Mouse (Mus musculus): ENCODE measurements around the gene Lrp2. TPM values are rescaled to one million over a fixed set of nuclear protein-coding genes. Genes with fewer than 3 reads are reported as not detected.
A peak's percentile ranks its signal among the peaks of the same experiment; 100 is the strongest.

The Lrp2 gene
- total and polyA plus RNA-seq, 3 experiments: under 0.01 to 0.07 (median 0.01) TPM

DNA sequence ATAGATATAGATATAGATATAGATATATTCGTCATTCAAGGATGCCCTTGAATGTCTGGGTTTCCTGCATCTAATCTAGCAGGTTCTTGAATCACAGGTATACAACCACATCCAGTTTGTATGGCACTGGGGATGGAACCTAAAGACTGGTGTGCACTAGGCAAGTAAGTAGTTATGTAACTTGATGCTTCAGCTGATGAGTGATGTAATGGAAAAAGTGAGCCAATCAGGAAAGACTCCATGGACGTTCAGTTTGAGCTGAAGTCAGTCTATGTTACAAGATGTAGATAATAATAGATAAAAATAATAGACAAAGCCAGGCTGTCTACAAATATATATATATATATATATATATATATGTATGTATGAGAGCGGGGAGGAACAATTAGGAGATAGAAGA lies 11.6 kb downstream of the Lrp2 start:
- H3K36me3 ChIP-seq (replicated peaks in 1 of 2; ENCODE audit: control insufficient read depth in 1 of 2, insufficient read depth in 1 of 2, low read length in 1 of 2): no peaks in the 10 kb centered on the region
- H3K9me3 ChIP-seq (replicated peaks; ENCODE audit: low read length): no peaks in the 10 kb centered on the region
- dilution Hi-C loops (cut with MboI; ENCODE audit: extremely low pct_ligation_motif_present, extremely low pct_unique_long_range_greater_than_20kb, low sequenced_read_pairs): no loop called here
- H3K4me1 ChIP-seq (ENCODE audit: control insufficient read depth in 1 of 2, insufficient read depth in 2 of 2): peaks cover 0 to 6% of the 10 kb centered on the region in 2 experiments; a peak in 1 of 4 replicates
- H3K4me3 ChIP-seq (replicated peaks in 1 of 3; ENCODE audit: low read depth in 2 of 3, low read length in 2 of 3, poor library complexity in 1 of 3): no peak overlapping the region
- H3K27ac ChIP-seq (ENCODE audit: insufficient read depth, low read depth): no peak overlapping the region
- no peak overlapping the region for H3K4me2 ChIP-seq (ENCODE audit: insufficient read depth, low read depth, poor library complexity, severe bottlenecking)
- TF ChIP-seq JUN (IDR thresholded peaks at IDR 0.05; ENCODE audit: insufficient read depth, low read depth, low read length): peak; percentile 85
- TF ChIP-seq MYC (IDR thresholded peaks at IDR 0.05; ENCODE audit: low read depth, low read length): no peak
- TF ChIP-seq JUND (conservative IDR thresholded peaks at IDR 0.05; ENCODE audit: low read depth, low read length): peak; percentile 81; the same call in 1 of the 2 replicates
- TF ChIP-seq ETS1 (conservative IDR thresholded peaks at IDR 0.05; ENCODE audit: low read depth, low read length): peak; percentile 49; the same call in 1 of the 2 replicates
- TF ChIP-seq CHD2 (IDR thresholded peaks at IDR 0.05; ENCODE audit: low read length): no peak
- H3K27me3 ChIP-seq (replicated peaks): no peaks in the 10 kb centered on the region
- no peaks in the 10 kb centered on the region for H3K79me2 ChIP-seq (replicated peaks; ENCODE audit: control insufficient read depth, extremely low read depth, insufficient read depth, poor library complexity, severe bottlenecking)
- DNase-seq (ENCODE audit: extremely low read depth): peak; percentile 21
- H3K9ac ChIP-seq (ENCODE audit: insufficient read depth, low read depth): no peak overlapping the region
- in situ Hi-C loops (cut with MboI; ENCODE audit: low pct_ligation_motif_present, low pct_unique_long_range_greater_than_20kb, low sequenced_read_pairs): no loop called here

DNA sequence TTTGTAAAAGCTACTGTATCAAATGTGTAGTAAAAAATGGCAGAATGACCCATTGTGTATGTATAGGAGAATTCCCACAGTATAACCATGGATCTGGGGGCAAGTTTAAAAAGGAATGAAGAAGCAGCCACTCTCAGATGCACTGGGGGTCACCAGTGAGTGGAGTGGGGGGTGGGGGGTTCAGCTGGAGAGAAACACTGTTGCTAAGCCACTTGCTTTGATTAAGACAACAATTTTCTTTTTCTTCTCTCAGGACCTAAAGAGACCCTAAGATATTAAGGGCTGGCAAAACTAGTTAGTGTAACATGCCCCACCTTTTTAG lies 12.2 kb downstream of the Lrp2 start:
- dilution Hi-C loops (cut with MboI; ENCODE audit: extremely low pct_ligation_motif_present, extremely low pct_unique_long_range_greater_than_20kb, low sequenced_read_pairs): no loop called here

DNA sequence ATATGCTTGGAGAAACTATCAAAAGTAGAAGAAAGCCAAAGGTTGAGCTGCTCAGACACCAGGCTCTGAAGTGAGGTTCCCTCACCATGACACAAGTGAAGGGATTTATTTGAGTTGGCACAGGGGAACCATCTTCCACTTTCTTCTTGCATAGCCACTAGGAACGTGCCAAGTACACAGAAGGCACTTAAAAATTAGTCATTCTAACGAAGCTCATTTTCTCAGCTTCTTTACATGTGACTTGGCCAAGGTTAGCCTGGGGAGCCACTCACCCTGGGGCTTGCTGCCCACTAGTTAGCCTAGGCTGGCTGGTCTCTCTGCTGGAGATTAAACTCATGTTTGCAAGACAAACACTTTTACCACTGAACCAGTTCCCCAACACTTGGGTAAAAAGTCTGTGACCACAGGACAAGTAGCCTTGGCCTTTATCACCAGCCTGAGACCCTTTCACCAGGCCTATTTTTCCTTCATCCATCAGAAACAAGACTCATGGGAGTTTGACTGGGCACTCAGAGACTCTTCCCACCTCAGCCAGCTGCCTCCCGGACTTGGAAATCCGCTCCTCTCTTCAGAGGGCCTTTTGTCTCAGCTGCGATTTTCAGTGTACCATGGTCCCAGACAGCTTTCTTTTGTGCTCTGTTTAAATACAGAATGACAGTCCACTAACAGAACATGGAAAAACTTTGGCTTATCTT lies 12.7 kb downstream of the Lrp2 start:
- H3K4me2 ChIP-seq (ENCODE audit: insufficient read depth, low read depth, poor library complexity, severe bottlenecking): no peak overlapping the region
- H3K79me2 ChIP-seq (replicated peaks; ENCODE audit: control insufficient read depth, extremely low read depth, insufficient read depth, poor library complexity, severe bottlenecking): no peaks in the 10 kb centered on the region
- H3K36me3 ChIP-seq (replicated peaks in 1 of 2; ENCODE audit: control insufficient read depth in 1 of 2, insufficient read depth in 1 of 2, low read length in 1 of 2): no peaks in the 10 kb centered on the region
- H3K27me3 ChIP-seq (replicated peaks): no peaks in the 10 kb centered on the region
- no peak overlapping the region for H3K4me3 ChIP-seq (replicated peaks in 1 of 3; ENCODE audit: low read depth in 2 of 3, low read length in 2 of 3, poor library complexity in 1 of 3)
- TF ChIP-seq SMC3 (IDR thresholded peaks at IDR 0.05; ENCODE audit: low read depth, low read length) (no peak), ETS1 (conservative IDR thresholded peaks at IDR 0.05; ENCODE audit: low read depth, low read length) (no peak), MAFK (IDR thresholded peaks at IDR 0.05; ENCODE audit: insufficient replicate concordance, low read length) (no peak), EP300 (IDR thresholded peaks at IDR 0.05; ENCODE audit: low read length) (no peak), UBTF (IDR thresholded peaks at IDR 0.05; ENCODE audit: low read depth, low read length) (no peak), JUN (IDR thresholded peaks at IDR 0.05; ENCODE audit: insufficient read depth, low read depth, low read length) (no peak), GABPA (IDR thresholded peaks at IDR 0.05; ENCODE audit: insufficient replicate concordance, low read depth, low read length) (no peak), SIN3A (IDR thresholded peaks at IDR 0.05; ENCODE audit: low read length) (no peak), MXI1 (IDR thresholded peaks at IDR 0.05; ENCODE audit: low read depth, low read length) (no peak)
- dilution Hi-C loops (cut with MboI; ENCODE audit: extremely low pct_ligation_motif_present, extremely low pct_unique_long_range_greater_than_20kb, low sequenced_read_pairs) (no loop called here), in situ Hi-C loops (cut with MboI; ENCODE audit: low pct_ligation_motif_present, low pct_unique_long_range_greater_than_20kb, low sequenced_read_pairs) (no loop called here)
- no peak overlapping the region for H3K27ac ChIP-seq (ENCODE audit: insufficient read depth, low read depth)
- H3K9me3 ChIP-seq (replicated peaks; ENCODE audit: low read length): no peaks in the 10 kb centered on the region
- peaks cover 0 to 6% of the 10 kb centered on the region in 2 experiments; a peak in 1 of 4 replicates for H3K4me1 ChIP-seq (ENCODE audit: control insufficient read depth in 1 of 2, insufficient read depth in 2 of 2)
- no peak for DNase-seq (ENCODE audit: extremely low read depth)
- no peak overlapping the region for H3K9ac ChIP-seq (ENCODE audit: insufficient read depth, low read depth)

More for the DNA sequence above, 12.2 kb downstream of the Lrp2 start:
- Histone ChIP-seq H3K4me1 (ENCODE audit: control insufficient read depth in 1 of 2, insufficient read depth in 2 of 2) (peaks cover 0 to 6% of the 10 kb centered on the region in 2 experiments; a peak in 1 of 4 replicates), H3K4me3 (replicated peaks in 1 of 3; ENCODE audit: low read depth in 2 of 3, low read length in 2 of 3, poor library complexity in 1 of 3) (no peak overlapping the region), H3K27ac (ENCODE audit: insufficient read depth, low read depth) (no peak overlapping the region), H3K79me2 (replicated peaks; ENCODE audit: control insufficient read depth, extremely low read depth, insufficient read depth, poor library complexity, severe bottlenecking) (no peaks in the 10 kb centered on the region), H3K4me2 (ENCODE audit: insufficient read depth, low read depth, poor library complexity, severe bottlenecking) (no peak overlapping the region), H3K9ac (ENCODE audit: insufficient read depth, low read depth) (no peak overlapping the region), H3K27me3 (replicated peaks) (no peaks in the 10 kb centered on the region), H3K36me3 (replicated peaks in 1 of 2; ENCODE audit: control insufficient read depth in 1 of 2, insufficient read depth in 1 of 2, low read length in 1 of 2) (no peaks in the 10 kb centered on the region), H3K9me3 (replicated peaks; ENCODE audit: low read length) (no peaks in the 10 kb centered on the region)
- DNase-seq (ENCODE audit: extremely low read depth): no peak
- in situ Hi-C loops (cut with MboI; ENCODE audit: low pct_ligation_motif_present, low pct_unique_long_range_greater_than_20kb, low sequenced_read_pairs): no loop called here
- TF ChIP-seq BHLHE40 (IDR thresholded peaks at IDR 0.05; ENCODE audit: low read depth, low read length) (no peak), SIN3A (IDR thresholded peaks at IDR 0.05; ENCODE audit: low read length) (no peak), NELFE (IDR thresholded peaks at IDR 0.05; ENCODE audit: low read depth, low read length) (no peak), MAX (IDR thresholded peaks at IDR 0.05; ENCODE audit: low read length) (no peak), GABPA (IDR thresholded peaks at IDR 0.05; ENCODE audit: insufficient replicate concordance, low read depth, low read length) (no peak), CHD1 (IDR thresholded peaks at IDR 0.05; ENCODE audit: low read depth, low read length) (no peak), ZNF384 (IDR thresholded peaks at IDR 0.05; ENCODE audit: low read depth, low read length) (no peak), RAD21 (IDR thresholded peaks at IDR 0.05; ENCODE audit: low read depth, low read length) (no peak), IRF4 (IDR thresholded peaks at IDR 0.05; ENCODE audit: low read depth, low read length) (no peak)
